Mouse (Mus musculus): Measurements from ENCODE around the gene Prpf4. TPM values are rescaled to one million over a fixed set of nuclear protein-coding genes. Genes with fewer than 3 reads are reported as not detected.

Prpf4 gene
- total RNA-seq, 2 experiments from 2014 or later, result 15.8 to 17.5 TPM

DNA sequence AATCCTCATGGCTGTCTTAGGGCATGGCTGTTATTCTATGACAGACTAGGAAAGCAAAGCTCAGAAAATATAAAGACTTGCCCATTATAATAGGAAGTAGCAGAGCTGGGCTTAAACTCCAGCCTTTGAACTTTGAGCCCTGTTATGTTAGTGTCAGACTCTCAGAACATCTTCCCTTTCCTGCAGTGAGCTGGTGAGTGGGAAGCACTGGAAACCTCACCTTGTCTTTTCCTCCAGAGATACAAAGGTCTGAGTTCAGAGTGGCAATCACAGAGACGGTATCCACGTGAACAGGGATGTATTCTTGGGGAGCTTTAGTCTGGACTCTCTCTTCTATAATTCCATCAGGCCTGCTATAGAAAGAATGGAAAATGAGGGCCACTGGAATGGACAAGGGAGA lies 54.5 kb downstream of the Prpf4 start:
- intact Hi-C loops (cut with DNase I), result no loop called here
- no peak for TF ChIP-seq CTCF (IDR thresholded peaks at IDR 0.05)
- Histone ChIP-seq H3K27ac (no peak overlapping the region), H3K4me3 (no peak overlapping the region)
- no peak for DNase-seq

GRCm38 (mm10) chr4:62468158-62468557 lies 59.6 kb downstream of the Prpf4 start:
- no peak overlapping the region for H3K27ac ChIP-seq
- intact Hi-C loops (cut with DNase I), result no loop called here
- H3K4me3 ChIP-seq, result no peak overlapping the region
- TF ChIP-seq CTCF (IDR thresholded peaks at IDR 0.05), result peak; percentile 35; the same call in 1 of the 2 replicates
- no peak for DNase-seq

DNA sequence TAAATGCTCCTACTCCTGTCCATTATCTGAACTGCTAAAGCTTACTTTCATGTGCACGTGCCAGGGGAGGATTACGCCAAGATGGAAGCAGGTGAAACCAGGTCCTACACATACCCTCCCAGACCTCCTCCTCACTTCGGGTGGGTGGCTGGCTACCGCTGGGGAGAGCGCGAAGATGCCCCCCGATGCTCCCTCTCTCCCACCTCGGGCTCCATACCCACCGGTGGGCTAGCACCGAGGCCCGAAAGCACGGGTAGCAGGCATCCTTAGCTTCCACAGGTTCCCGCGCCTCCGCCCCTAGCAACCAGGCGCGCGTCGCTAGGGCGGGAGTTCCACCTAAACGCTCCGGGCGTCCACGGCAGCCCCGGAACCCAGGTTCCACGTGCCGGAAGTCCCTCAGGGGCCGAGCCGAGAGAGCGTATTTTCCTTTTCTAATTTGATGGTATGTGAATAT lies 62.0 kb downstream of the Prpf4 start, which contains the start of gene Wdr31:
TSS of gene Wdr31 (minus strand) at position 299 of the 454 bp plus-strand sequence.
- Histone ChIP-seq H3K4me3 (peak within 1 kb of the TSS; percentile 85), H3K27ac (peak within 1 kb of the TSS; percentile 68)
- no peak for TF ChIP-seq CTCF (IDR thresholded peaks at IDR 0.05)
- intact Hi-C loops (cut with DNase I), result no loop called here
- peak; percentile 81 for DNase-seq

DNA sequence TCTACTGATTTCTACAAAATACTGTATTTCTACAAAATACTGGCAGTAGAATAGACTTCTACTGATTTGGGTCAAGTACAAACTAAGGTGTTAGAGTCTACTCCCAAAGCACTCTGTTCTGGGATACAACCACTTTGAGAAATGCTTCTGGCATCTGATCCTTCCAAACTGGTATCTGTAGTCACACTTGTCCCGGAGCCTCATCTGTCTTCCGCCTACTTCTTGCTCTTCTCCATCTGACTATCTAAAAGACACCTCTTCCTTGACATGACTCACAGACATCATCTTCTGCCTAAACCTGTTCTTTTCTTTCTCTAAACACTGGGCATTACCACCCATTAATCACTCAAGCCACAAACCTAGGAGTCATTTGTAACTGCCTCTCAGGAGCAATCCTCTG lies 63.5 kb downstream of the Prpf4 start:
- H3K4me3 ChIP-seq, result no peak overlapping the region
- no peak for TF ChIP-seq CTCF (IDR thresholded peaks at IDR 0.05)
- no peak overlapping the region for H3K27ac ChIP-seq
- no peak for DNase-seq
- intact Hi-C loops (cut with DNase I), result no loop called here

DNA sequence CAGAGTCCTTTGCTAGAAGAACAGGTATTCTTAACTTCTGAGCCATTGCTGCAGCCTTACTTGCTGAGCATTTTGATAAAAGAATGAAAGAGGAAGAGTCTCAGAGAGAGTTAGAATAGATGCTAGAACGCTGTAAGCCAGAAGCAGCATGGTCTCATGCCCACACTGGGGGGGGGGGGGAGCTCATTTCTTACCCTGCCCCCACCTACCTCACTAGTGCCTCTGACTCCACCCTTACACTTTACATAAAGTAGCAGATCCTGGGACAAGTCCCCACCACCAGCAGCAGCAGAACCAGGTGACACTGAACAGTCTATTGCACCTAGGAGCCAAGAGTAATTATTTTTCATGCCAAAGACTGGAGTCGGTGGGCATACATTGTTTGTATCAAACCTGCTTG lies 66.5 kb downstream of the Prpf4 start:
- intact Hi-C loops (cut with DNase I), result no loop called here
- H3K27ac ChIP-seq, result no peak overlapping the region
- TF ChIP-seq CTCF (IDR thresholded peaks at IDR 0.05), result no peak
- H3K4me3 ChIP-seq, result no peak overlapping the region
- no peak for DNase-seq

- no peak overlapping the region for H3K4me3 ChIP-seq
- H3K27ac ChIP-seq, result no peak overlapping the region
- no peak for DNase-seq
- TF ChIP-seq CTCF (IDR thresholded peaks at IDR 0.05), result no peak
- intact Hi-C loops (cut with DNase I), result no loop called here
These were observed 67.2 kb downstream of the Prpf4 start for GRCm38 (mm10) chr4:62475793-62476192.

Other genes starting within 250 kb of the Prpf4 start
- 1 to 10 TPM; 1.2 to 1.3 TPM for gene Zfp37, start 177.8 kb upstream of the Prpf4 start, total RNA-seq (2021)
- 1 to 10 TPM; 5.8 to 8.9 TPM for gene Slc31a2, start 146.2 kb upstream of the Prpf4 start, total RNA-seq (2021)
- 10 to 100 TPM; 12.6 TPM for gene Fkbp15, start 48.2 kb upstream of the Prpf4 start, total RNA-seq (2021)
- gene Slc31a1, start 48.1 kb upstream of the Prpf4 start, total RNA-seq (2021), result 10 to 100 TPM in 1 of 2 experiments, 1 to 10 TPM in 1; 9.7 to 12.0 TPM
- 10 to 100 TPM; 46.8 to 50.0 TPM for gene Cdc26, start 155 bp upstream of the Prpf4 start, total RNA-seq (2021)
- not detected for gene Rnf183, start 26.5 kb downstream of the Prpf4 start, total RNA-seq (2021)
- gene Wdr31, start 62.1 kb downstream of the Prpf4 start, total RNA-seq (2021), result under 1 TPM; 0.26 to 0.28 TPM
- not detected for gene Bspry, start 71.3 kb downstream of the Prpf4 start, total RNA-seq (2021)
- gene Hdhd3, start 94.7 kb downstream of the Prpf4 start, total RNA-seq (2021), result 1 to 10 TPM; 1.3 to 1.6 TPM
- 10 to 100 TPM; 21.7 to 32.8 TPM for gene Alad, start 111.1 kb downstream of the Prpf4 start, total RNA-seq (2021)
- 10 to 100 TPM; 15.5 to 18.5 TPM for gene Pole3, start 116.3 kb downstream of the Prpf4 start, total RNA-seq (2021)
- under 1 TPM in 1 of 2 experiments, not detected in 1; 0.17 TPM for gene 4933430I17Rik, start 116.6 kb downstream of the Prpf4 start, total RNA-seq (2021)
- gene Rgs3, start 151.1 kb downstream of the Prpf4 start, total RNA-seq (2021), result 10 to 100 TPM in 1 of 2 experiments, 1 to 10 TPM in 1; 8.6 to 10.3 TPM

Data from gastrocnemius, adult 2 months (tissue).